Mouse (Mus musculus) midbrain, embryonic 16.5 days (tissue): ENCODE measurements around the gene 1810062G17Rik. TPM values are rescaled to one million over a fixed set of nuclear protein-coding genes. Genes with fewer than 3 reads are reported as not detected.

Experiments used
- ATAC-seq: fragments of 200-750 bp; cut with Nextera tagmentation; 2 replicates; pipeline ENCODE4 v1.8.0; 2017; ENCODE audit warnings: moderate TSS enrichment
- H3K27ac ChIP-seq: fragments of 300-500 bp; sonication (generic); 2 replicates; pipeline ENCODE4 v1.5.1; 2014; ENCODE audit warnings: mild to moderate bottlenecking, low read length, mixed read lengths
- H3K27me3 ChIP-seq: fragments of 300-500 bp; sonication (generic); 2 replicates; pipeline ENCODE4 v1.6.1; 2014; ENCODE audit warnings: low read depth, low read length, mixed read lengths; ENCODE audit not compliant: control insufficient read depth, insufficient read depth
- H3K36me3 ChIP-seq: fragments of 300-500 bp; sonication (generic); 2 replicates; pipeline ENCODE4 v1.6.1; 2014; ENCODE audit warnings: mild to moderate bottlenecking, low read length, moderate library complexity, mixed read lengths; ENCODE audit not compliant: control insufficient read depth, insufficient read depth
- H3K4me1 ChIP-seq: fragments of 300-500 bp; sonication (generic); 2 replicates; pipeline ENCODE4 v1.6.1; 2014; ENCODE audit warnings: mild to moderate bottlenecking, low read length, mixed read lengths; ENCODE audit not compliant: control insufficient read depth, insufficient read depth
- H3K4me2 ChIP-seq: fragments of 300-500 bp; sonication (generic); 2 replicates; pipeline ENCODE4 v1.6.1; 2014; ENCODE audit warnings: mild to moderate bottlenecking, low read length, mixed read lengths
- H3K4me3 ChIP-seq: fragments of 300-500 bp; sonication (generic); 2 replicates; pipeline ENCODE4 v1.5.1; 2014; ENCODE audit warnings: low read depth, mild to moderate bottlenecking, low read length, moderate library complexity, mixed read lengths
- H3K9ac ChIP-seq: fragments of 300-500 bp; sonication (generic); 2 replicates; pipeline ENCODE4 v1.6.1; 2014; ENCODE audit warnings: low read depth, low read length, mixed read lengths
- H3K9me3 ChIP-seq: fragments of 300-500 bp; sonication (generic); replicated peaks from 2 replicates; pipeline ENCODE4 v1.6.1; 2014; ENCODE audit warnings: mild to moderate bottlenecking, low read length, mixed read lengths; ENCODE audit not compliant: control insufficient read depth, poor library complexity, severe bottlenecking
- WGBS: fragments of 180-500 bp; shearing (Covaris S2); extraction: QIAGEN DNeasy Blood & Tissue Kit; methylation state at CpG from one replicate; pipeline ENCODE4 v1.1.7; 2014; 5-methylcytosine and 5-hydroxymethylcytosine counted together
- polyA plus RNA-seq: library from polyadenylated mRNA; unstranded; fragments of >200 nt; fragmentation: Nextera tagmentation; extraction: Ambion mirVana; gene quantifications from 2 replicates; pipeline ENCODE4 v1.2.1, GENCODE M21; 2015

1810062G17Rik gene
- polyA plus RNA-seq, 1 experiment from 2014 or later, result 0.28 TPM

- no peak overlapping the region for H3K9ac ChIP-seq
- 91% methylated on average over 2 of the region's 2 CpGs for WGBS
- H3K36me3 ChIP-seq, result no peaks in the 10 kb centered on the region
- peaks cover 2% of the 10 kb centered on the region; the same call in 1 of the 2 replicates for H3K4me1 ChIP-seq
- ATAC-seq, result no peak
- no peaks in the 10 kb centered on the region for H3K27me3 ChIP-seq
- no peak overlapping the region for H3K27ac ChIP-seq
- no peak overlapping the region for H3K4me3 ChIP-seq
- no peak overlapping the region for H3K4me2 ChIP-seq
- no peaks in the 10 kb centered on the region for H3K9me3 ChIP-seq
Measured at GRCm38 (mm10) chr3:36494613-36495012, 18.9 kb downstream of the 1810062G17Rik start.

- peak; percentile 75 for ATAC-seq
- no peak overlapping the region for H3K9ac ChIP-seq
- no peaks in the 10 kb centered on the region for H3K36me3 ChIP-seq
- peaks cover 2% of the 10 kb centered on the region; the same call in 1 of the 2 replicates for H3K4me1 ChIP-seq
- no peak overlapping the region for H3K27ac ChIP-seq
- no peaks in the 10 kb centered on the region for H3K27me3 ChIP-seq
- H3K9me3 ChIP-seq, result no peaks in the 10 kb centered on the region
- no peak overlapping the region for H3K4me3 ChIP-seq
- H3K4me2 ChIP-seq, result 0 out of 2 replicates have a peak overlapping the region, but pooled peaks have one; percentile 2
- 11% methylated on average over 6 of the region's 6 CpGs for WGBS
Measured at GRCm38 (mm10) chr3:36495436-36495835, 19.7 kb downstream of the 1810062G17Rik start.

- Histone ChIP-seq H3K27ac (no peak overlapping the region), H3K4me2 (no peak overlapping the region), H3K27me3 (no peaks in the 10 kb centered on the region), H3K9me3 (no peaks in the 10 kb centered on the region), H3K4me1 (peaks cover 2% of the 10 kb centered on the region; the same call in 1 of the 2 replicates), H3K9ac (no peak overlapping the region), H3K4me3 (no peak overlapping the region), H3K36me3 (no peaks in the 10 kb centered on the region)
- 81% methylated on average over 9 of the region's 9 CpGs for WGBS
- ATAC-seq, result no peak
Measured at GRCm38 (mm10) chr3:36496273-36496672, 20.5 kb downstream of the 1810062G17Rik start.

GRCm38 (mm10) chr3:36496746-36497145, 21.0 kb downstream of the 1810062G17Rik start:
- peaks cover 2% of the 10 kb centered on the region; the same call in 1 of the 2 replicates for H3K4me1 ChIP-seq
- no peak for ATAC-seq
- H3K4me2 ChIP-seq, result no peak overlapping the region
- H3K27me3 ChIP-seq, result no peaks in the 10 kb centered on the region
- no peaks in the 10 kb centered on the region for H3K9me3 ChIP-seq
- H3K9ac ChIP-seq, result no peak overlapping the region
- H3K27ac ChIP-seq, result no peak overlapping the region
- WGBS, result 20% methylated on average over 14 of the region's 14 CpGs
- H3K36me3 ChIP-seq, result no peaks in the 10 kb centered on the region
- no peak overlapping the region for H3K4me3 ChIP-seq

GRCm38 (mm10) chr3:36498224-36498623, 22.5 kb downstream of the 1810062G17Rik start:
- Histone ChIP-seq H3K9me3 (no peaks in the 10 kb centered on the region), H3K4me3 (no peak overlapping the region), H3K36me3 (no peaks in the 10 kb centered on the region), H3K4me1 (peaks cover 2% of the 10 kb centered on the region; the same call in 1 of the 2 replicates), H3K9ac (no peak overlapping the region), H3K4me2 (no peak overlapping the region), H3K27me3 (no peaks in the 10 kb centered on the region), H3K27ac (no peak overlapping the region)
- WGBS, result 90% methylated on average over 6 of the region's 6 CpGs
- ATAC-seq, result no peak

GRCm38 (mm10) chr3:36499418-36499817, 23.7 kb downstream of the 1810062G17Rik start:
- no peak overlapping the region for H3K4me3 ChIP-seq

GRCm38 (mm10) chr3:36500976-36501375, 25.2 kb downstream of the 1810062G17Rik start:
- H3K4me3 ChIP-seq, result no peak overlapping the region
- H3K27me3 ChIP-seq, result no peaks in the 10 kb centered on the region
- H3K4me2 ChIP-seq, result no peak overlapping the region
- H3K4me1 ChIP-seq, result peaks cover 6% of the 10 kb centered on the region
- no peak for ATAC-seq
- H3K36me3 ChIP-seq, result no peaks in the 10 kb centered on the region
- 86% methylated on average over 8 of the region's 8 CpGs for WGBS
- H3K9ac ChIP-seq, result no peak overlapping the region
- no peaks in the 10 kb centered on the region for H3K9me3 ChIP-seq
- H3K27ac ChIP-seq, result no peak overlapping the region

More at GRCm38 (mm10) chr3:36499418-36499817, 23.7 kb downstream of the 1810062G17Rik start:
- 94% methylated on average over 7 of the region's 7 CpGs for WGBS
- ATAC-seq, result no peak
- Histone ChIP-seq H3K4me1 (no peaks in the 10 kb centered on the region), H3K27me3 (no peaks in the 10 kb centered on the region), H3K9ac (no peak overlapping the region), H3K9me3 (no peaks in the 10 kb centered on the region), H3K36me3 (no peaks in the 10 kb centered on the region), H3K27ac (no peak overlapping the region), H3K4me2 (no peak overlapping the region)

GRCm38 (mm10) chr3:36501546-36501945, 25.8 kb downstream of the 1810062G17Rik start:
- ATAC-seq, result no peak
- Histone ChIP-seq H3K27ac (no peak overlapping the region), H3K4me3 (no peak overlapping the region), H3K4me1 (peaks cover 9% of the 10 kb centered on the region), H3K9me3 (no peaks in the 10 kb centered on the region), H3K4me2 (no peak overlapping the region), H3K9ac (no peak overlapping the region), H3K36me3 (no peaks in the 10 kb centered on the region), H3K27me3 (no peaks in the 10 kb centered on the region)
- 73% methylated on average over 7 of the region's 7 CpGs for WGBS

- no peaks in the 10 kb centered on the region for H3K36me3 ChIP-seq
- H3K27me3 ChIP-seq, result no peaks in the 10 kb centered on the region
- no peak overlapping the region for H3K4me2 ChIP-seq
- H3K9me3 ChIP-seq, result no peaks in the 10 kb centered on the region
- peaks cover 9% of the 10 kb centered on the region for H3K4me1 ChIP-seq
- no peak overlapping the region for H3K27ac ChIP-seq
- 64% methylated on average over 8 of the region's 8 CpGs for WGBS
- ATAC-seq, result no peak
- H3K9ac ChIP-seq, result no peak overlapping the region
- no peak overlapping the region for H3K4me3 ChIP-seq
Measured at GRCm38 (mm10) chr3:36505306-36505705, 29.6 kb downstream of the 1810062G17Rik start.
